Mouse (Mus musculus): ENCODE data around the gene Plxna2.
A peak's percentile ranks its signal among the peaks of the same experiment; 100 is the strongest.

Gene Plxna2

DNA sequence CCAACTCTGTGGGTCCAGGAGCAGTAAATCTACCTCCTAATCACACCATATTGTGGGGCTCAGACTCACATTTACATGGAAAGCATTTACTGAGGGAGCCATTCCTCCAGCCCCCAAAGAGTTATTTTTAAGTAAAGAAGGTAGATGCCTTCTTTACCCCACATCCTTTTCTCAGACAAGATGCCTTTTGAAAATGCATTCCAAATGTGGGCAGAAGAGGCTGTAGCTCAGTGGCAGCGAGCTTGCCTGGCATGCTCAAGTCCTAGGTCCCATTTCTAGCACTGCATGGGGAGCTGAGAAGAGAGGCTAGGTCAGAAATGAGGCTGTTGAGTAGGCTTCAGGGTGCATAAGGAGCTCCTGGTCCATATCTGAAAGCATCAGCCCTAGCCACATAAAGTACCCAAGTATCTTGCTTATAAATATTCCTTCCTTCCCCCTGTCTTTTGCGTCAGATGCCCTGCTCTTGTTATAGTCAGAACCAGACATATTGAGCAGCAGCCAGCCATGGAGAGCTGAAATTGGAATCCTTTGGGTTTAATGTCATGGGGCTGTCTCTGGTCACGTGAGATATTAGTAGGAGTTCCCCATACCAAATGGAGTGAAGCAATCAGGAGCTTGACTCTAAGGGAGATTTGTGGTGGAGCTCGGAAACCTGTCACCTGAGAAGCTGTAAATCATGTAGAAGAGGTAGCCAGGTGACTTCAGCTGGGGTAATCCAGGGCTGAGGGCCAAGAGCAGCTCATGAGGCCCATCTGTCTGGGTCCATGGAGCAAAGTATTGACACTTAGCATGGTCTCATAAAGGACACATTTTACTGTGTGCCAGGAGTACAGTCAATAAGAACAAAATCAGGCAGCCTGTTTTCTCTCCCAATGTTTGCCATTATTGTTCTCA, 96.4 kb downstream of the Plxna2 start:
- no peak for DNase-seq

- no peak for DNase-seq
Observed at GRCm38 (mm10) chr1:194717451-194717874, 99.4 kb downstream of the Plxna2 start.

DNA sequence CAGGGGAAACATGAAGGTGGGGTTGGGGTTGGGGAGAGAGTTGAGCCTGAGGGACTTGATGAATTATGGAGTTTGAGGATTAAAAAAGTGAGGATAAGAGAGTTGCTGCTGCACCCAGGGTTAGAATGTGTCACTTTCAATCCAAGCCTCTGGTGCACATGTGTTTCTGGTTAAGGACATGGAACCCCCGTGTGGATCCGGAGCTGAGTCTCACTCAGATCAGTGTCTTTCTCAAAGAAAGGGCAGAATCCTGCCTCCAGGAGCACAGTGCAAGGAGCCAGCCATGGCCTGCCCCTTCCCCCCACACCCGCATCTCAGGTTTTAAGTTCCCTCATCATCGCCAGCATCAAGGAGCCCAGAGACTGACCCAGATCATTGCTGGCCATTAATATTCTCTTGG, 102.4 kb downstream of the Plxna2 start:
- DNase-seq: no peak

- no peak for DNase-seq
Observed at GRCm38 (mm10) chr1:194721260-194721659, 103.2 kb downstream of the Plxna2 start.

GRCm38 (mm10) chr1:194722329-194722728, 104.3 kb downstream of the Plxna2 start:
- DNase-seq: peak; percentile 70

DNA sequence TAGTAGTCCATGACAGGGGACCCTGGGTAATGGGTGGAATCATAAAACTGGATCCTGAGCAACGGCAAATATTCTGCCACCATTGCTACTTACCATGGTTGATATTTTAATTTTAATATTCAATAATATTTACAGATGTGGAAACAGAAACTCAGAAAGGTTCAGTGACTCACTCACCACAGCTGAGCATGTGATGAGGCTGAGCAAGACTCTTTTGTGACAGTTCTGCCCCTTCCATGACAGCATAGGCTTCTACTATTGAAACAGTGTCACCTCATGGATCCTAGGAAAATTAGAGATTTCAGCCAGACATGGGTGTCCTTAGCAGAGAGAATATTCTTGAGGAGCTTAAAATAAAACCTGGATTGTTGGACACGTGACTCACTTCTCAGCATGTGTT, 116.8 kb downstream of the Plxna2 start:
- no peak for DNase-seq

DNA sequence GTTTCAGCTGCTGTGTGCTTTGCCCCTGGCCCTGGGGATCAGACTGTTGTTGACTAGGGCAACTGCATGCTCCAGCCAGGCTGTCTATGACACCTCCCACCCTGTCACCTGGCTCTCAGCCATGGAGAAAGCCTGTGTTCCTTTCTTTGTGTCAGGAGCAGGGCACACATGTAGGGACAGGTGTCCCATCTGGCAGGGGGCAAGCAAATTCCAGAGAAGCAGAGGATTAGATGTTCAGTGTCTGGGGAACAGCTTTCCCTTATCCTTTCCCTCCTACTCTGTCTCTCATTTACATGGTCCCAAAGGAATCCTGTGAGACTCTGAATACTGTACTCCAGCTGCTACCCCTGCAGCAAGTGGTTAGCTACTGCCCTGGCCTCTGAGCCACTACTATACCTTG, 121.9 kb downstream of the Plxna2 start:
- no peak for DNase-seq

DNA sequence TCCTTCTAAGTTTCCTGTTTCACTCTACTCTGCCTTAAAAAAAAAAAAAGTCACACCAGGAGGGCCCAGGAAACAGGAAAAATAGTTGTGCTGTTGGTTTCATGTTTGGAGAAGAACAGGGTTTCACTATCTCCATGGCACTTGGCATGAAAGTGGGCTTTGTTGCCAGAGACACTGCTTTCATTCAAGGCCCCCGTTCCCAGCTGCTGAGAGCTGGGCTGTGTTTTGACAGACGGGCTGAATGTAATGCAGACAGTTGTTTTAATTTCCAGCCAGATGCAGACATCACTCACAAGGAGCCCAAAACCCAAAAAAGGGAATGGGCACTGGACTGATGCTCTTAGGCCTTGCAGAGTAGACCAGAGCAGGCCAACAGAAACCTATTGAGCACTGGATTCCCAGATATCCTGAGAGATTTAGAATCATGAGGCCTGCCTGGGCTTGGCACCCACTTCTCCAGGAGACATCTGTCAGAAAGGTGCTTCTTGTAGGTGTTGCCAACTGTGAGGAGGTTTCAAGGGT, 124.9 kb downstream of the Plxna2 start:
- DNase-seq: peak; percentile 39

- DNase-seq: no peak
Observed at GRCm38 (mm10) chr1:194745177-194745934, 127.3 kb downstream of the Plxna2 start.

GRCm38 (mm10) chr1:194746332-194747249, 128.6 kb downstream of the Plxna2 start:
- DNase-seq: peak; percentile 54

DNA sequence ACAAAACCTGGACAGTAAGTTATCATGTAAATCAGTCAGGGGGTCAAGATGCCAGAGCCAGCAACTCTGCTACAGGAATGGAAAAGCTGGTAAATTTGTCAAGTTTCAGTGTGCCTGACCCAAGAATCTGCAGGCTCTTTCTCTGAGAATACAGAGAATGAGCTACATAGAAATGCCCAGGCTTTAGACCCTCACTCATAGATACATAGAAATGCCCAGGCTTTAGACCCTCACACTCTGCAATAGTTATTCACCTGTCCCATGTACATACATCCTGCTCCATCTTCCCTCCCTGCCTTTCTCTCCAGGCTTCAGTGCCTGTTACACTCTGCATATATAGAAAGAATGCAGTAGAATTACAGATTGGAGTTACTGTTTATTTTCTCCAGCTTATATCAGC, 129.2 kb downstream of the Plxna2 start:
- no peak for DNase-seq

GRCm38 (mm10) chr1:194753168-194753567, 135.2 kb downstream of the Plxna2 start:
- peak; percentile 44 for DNase-seq

GRCm38 (mm10) chr1:194756001-194756400, 138.0 kb downstream of the Plxna2 start:
- DNase-seq: no peak

DNA sequence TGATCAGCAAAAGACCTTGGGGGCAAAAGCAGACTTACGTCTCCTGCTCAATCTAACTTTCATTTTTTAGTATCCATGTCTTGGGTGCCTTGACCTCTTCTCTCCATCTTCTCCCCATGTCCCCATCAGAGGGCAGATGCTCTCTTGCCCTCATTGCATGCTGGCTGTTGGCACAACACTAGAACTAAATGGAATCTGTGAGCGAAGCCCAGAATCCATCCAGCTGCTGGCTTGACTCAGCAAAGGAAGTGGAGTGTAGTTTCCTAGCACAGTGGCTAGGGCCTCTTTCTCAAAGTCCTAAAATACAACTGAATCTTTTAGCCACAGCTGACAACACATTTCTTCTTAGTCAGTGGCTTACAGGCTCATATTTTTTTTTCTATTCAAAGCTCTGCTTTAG, 138.4 kb downstream of the Plxna2 start:
- no peak for DNase-seq

DNA sequence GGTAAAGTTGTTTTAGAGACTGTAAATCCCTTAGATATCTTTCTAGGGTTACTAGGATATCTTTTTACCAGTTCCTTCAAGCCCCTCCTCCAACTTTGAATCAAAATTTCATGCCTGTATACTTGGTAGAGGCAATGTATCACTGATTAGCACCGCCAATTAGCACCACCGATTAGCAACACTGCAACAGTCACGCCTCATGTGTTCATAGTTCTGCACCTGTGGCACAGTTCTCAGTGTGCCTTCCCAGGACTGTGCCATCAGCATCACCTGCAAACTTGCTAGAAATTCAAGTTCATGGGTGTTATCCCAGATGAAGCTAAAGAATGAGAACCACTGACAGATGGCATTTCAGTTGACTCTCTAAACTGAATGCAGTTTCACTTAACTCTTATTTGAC, 138.8 kb downstream of the Plxna2 start:
- DNase-seq: no peak

DNA sequence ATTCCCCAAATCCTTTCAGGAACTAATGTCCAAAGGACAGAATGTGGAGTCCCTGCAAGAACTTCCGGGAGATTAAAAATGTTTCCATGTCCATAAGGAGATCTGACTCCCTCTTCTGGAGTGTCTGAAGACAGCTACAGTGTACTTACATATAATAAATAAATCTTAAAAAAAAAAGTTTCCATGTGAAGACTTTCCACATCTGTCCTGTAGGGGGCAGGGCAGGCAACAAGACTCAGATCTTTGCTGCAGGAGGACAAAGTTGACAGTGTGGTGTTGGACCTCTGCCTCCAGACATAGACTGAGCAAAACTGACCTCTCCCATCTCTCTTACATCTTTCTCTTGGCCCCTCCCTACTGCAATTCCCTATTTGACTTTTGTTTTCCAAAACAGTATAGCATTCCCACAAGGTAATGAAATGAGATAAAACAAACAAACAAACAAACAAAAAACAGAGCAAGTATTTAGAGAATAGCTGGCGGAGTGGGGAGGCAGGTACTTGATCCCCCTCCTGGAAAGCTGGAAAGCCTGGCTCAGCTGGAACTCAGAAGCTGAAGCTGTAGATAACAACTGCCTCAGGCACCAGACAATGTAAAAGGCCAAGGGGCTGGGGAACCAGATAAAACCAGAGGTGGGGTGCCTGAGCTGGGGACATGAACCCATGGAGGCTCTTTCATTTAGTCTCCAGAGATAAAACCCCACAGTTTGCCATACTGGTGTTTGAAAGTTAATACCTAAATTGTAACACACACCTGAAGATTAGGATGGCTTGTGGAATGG, 143.6 kb downstream of the Plxna2 start:
- DNase-seq: no peak

GRCm38 (mm10) chr1:194762896-194763295, 144.9 kb downstream of the Plxna2 start:
- DNase-seq: no peak

DNA sequence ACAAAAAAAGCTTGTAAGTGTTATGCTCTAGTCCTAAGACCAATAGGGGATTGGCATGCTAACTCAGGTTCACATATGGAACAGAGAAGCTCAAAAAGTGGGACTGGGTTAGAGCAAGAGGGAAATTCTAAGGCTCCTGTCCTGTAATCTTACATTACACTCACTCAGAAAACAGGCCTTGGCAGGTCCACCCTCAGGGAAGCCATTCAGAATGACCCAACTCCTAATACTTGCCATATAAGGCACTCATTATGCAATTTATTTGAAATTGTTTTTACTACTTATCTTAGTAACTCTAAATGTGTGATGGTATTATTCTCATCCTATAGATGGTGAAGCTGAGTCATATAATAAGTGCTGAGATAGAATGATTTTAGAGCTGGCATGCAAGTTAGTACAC, 146.9 kb downstream of the Plxna2 start:
- no peak for DNase-seq

DNA sequence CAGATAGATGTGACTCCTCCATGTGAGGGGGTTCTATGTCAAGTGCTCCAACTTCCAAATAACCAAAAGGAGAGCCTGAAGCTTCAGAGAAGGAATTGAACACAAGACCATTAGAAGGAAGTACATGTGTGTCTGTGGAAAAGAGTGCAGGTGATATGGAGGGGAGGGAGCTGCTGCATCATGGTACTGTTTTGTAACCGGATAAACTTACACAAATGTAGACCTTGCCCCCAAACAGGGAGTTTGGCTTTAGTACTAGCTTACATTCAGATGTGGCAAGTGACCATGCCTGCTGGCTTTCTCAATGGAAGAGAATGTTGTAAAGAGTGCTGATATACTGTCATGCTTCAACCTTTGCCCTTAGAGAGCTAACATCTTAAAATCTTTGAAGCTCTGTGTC, 150.8 kb downstream of the Plxna2 start:
- no peak for DNase-seq

GRCm38 (mm10) chr1:194772053-194772452, 154.0 kb downstream of the Plxna2 start:
- DNase-seq: no peak

- DNase-seq: no peak
Observed at GRCm38 (mm10) chr1:194773899-194774298, 155.9 kb downstream of the Plxna2 start.

DNA sequence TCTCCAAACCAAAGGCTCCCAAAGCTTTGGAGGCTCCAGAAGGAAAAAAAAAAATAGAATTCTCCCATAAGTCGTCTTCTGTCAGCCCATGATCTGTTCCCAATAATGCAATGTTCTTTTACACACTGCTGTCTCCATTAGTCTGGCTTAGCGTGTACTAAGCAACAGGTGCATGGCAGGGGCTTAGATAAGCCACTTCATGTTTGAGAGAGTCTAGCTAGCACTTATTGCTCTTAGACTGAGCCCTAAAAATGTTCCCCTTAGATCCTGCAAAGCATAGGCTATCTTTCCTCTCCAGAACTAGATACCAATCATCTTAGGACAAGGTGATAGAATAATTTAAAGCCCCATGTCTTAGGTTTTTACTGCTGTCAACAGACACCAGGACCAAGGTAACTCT, 156.3 kb downstream of the Plxna2 start:
- DNase-seq: no peak
